In the genomic region with DNA sequence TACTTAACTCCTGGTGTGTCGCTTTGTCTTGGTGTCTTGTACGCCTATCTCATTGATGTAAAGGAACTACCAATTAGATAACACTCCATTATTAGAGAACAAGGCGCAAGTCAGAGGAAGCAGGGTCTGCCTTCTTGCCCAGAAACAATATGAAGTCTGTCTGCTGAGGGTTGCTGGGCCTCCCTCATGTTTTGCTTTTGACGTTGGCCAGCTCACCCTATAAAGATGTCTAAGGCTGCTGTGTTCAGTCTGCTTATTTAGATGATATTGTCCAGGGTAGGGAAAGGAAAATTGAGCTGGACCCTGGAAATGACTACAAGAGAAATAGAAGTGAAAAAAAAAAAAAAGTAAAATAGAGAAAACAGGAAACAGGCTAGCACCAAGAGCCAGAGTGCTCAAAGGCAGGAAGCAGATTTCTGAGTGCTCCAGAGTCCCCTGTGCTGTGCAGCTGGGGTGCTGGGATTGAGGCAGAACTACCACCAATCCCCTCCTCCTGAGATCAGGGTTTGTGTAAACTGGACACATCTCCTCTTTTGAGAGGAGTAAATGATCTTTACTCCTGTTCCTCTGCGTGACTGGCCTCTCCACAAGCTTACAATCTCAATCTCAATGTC, we compare ENCODE assay signal across 17 mouse cellular contexts.
DNase-seq lines count a peak whose midpoint lies in the region; ATAC-seq and TF ChIP-seq lines count a peak whose summit lies in the region.
"Had no signal": no experiment of that assay in that cellular context is flagged by ENCODE, and none has a peak within 500 bp of the region (broad histone marks: within the 10 kb centered on the region; RNA-seq: fewer than 3 reads in every experiment).

No protein-coding gene starts in this region.

- peak; percentile 58; the same call in 1 of the 2 replicates for ATAC-seq in heart, embryonic 16.5 days (replicated peaks; ENCODE audit: extremely low read depth, insufficient read depth, low FRiP score)
- ATAC-seq in lung, embryonic 16.5 days (ENCODE audit: low read depth): peak; percentile 54; the same call in 1 of the 2 replicates
- ATAC-seq in limb, embryonic 11.5 days (ENCODE audit: insufficient number of reproducible peaks, low FRiP score, low TSS enrichment, low read depth): no peak; the same call in 1 of the 2 replicates
- ATAC-seq: activated CD4-positive, CD25-positive, alpha-beta regulatory T cell, adult 4 months had no signal

- 51% methylated on average over 5 of the region's 5 CpGs for WGBS in heart, embryonic 16.5 days
- 39% methylated on average over 5 of the region's 5 CpGs for WGBS in heart, adult 2 months
- WGBS in lung, embryonic 16.5 days: 41% methylated on average over 5 of the region's 5 CpGs
- 53% methylated on average over 5 of the region's 5 CpGs for WGBS in limb, embryonic 11.5 days

- intact Hi-C loops in heart, adult 2 months (cut with DNase I): loop anchor here (5.0 kb wide), 1 partner anchor 45 kb away; no protein-coding TSS in a partner anchor

- no peaks in the 10 kb centered on the region for H3K36me3 ChIP-seq in heart, embryonic 16.5 days (ENCODE audit: control insufficient read depth, insufficient read depth)
- H3K36me3 ChIP-seq in heart, adult 2 months (ENCODE audit: control insufficient read depth, insufficient read depth, low read length): no peaks in the 10 kb centered on the region
- H3K36me3 ChIP-seq in lung, embryonic 16.5 days (ENCODE audit: control insufficient read depth, insufficient read depth, low read length): no peaks in the 10 kb centered on the region
- H3K36me3 ChIP-seq in limb, embryonic 11.5 days (ENCODE audit: control insufficient read depth, insufficient read depth, low read length): no peaks in the 10 kb centered on the region
- H3K36me3 ChIP-seq: embryonic facial prominence, embryonic 15.5 days; forebrain, embryonic 12.5 days had no signal

- no peak overlapping the region for H3K4me3 ChIP-seq in heart, embryonic 16.5 days (ENCODE audit: low read length)
- no peak overlapping the region for H3K4me3 ChIP-seq in heart, adult 2 months
- no peak overlapping the region for H3K4me3 ChIP-seq in lung, embryonic 16.5 days (ENCODE audit: low read length)
- H3K4me3 ChIP-seq in limb, embryonic 11.5 days (ENCODE audit: low read depth, low read length): no peak overlapping the region
- H3K4me3 ChIP-seq: embryonic facial prominence, embryonic 15.5 days; forebrain, embryonic 12.5 days; gastrocnemius, adult 2 months had no signal

- DNase-seq in heart, adult 2 months: no peak
- DNase-seq in lung, postnatal 36 days: no peak
- peak; percentile 37 for DNase-seq in limb, embryonic 11.5 days (ENCODE audit: low spot score)
- DNase-seq in thymus, postnatal 4 days: peak; percentile 16
- no peak for DNase-seq in c-Kit-positive CD71-positive TER-119-positive erythroid progenitor cells, embryonic 14.5 days (ENCODE audit: low spot score)
- DNase-seq: cerebellum, adult 11 months; gastrocnemius, adult 2 months; kidney, adult 11 months; liver; lung, postnatal 14 days; midbrain, embryonic 14.5 days had no signal

- no peaks in the 10 kb centered on the region for H3K79me2 ChIP-seq in heart, adult 2 months (replicated peaks; ENCODE audit: control insufficient read depth, insufficient read depth, low read length)

- no peak overlapping the region for H3K4me2 ChIP-seq in heart, embryonic 16.5 days (ENCODE audit: low read depth, low read length)
- H3K4me2 ChIP-seq in lung, embryonic 16.5 days (ENCODE audit: low read depth, low read length): no peak overlapping the region
- H3K4me2 ChIP-seq in limb, embryonic 11.5 days (ENCODE audit: low read depth, severe bottlenecking): no peak overlapping the region
- H3K4me2 ChIP-seq: embryonic facial prominence, embryonic 15.5 days; forebrain, embryonic 12.5 days had no signal

- H3K9ac ChIP-seq in heart, embryonic 16.5 days (ENCODE audit: low read length): no peak overlapping the region
- no peak overlapping the region for H3K9ac ChIP-seq in heart, adult 2 months (ENCODE audit: low read depth, low read length)
- H3K9ac ChIP-seq in lung, embryonic 16.5 days (ENCODE audit: low read length): no peak overlapping the region
- no peak overlapping the region for H3K9ac ChIP-seq in limb, embryonic 11.5 days (ENCODE audit: low read length)
- H3K9ac ChIP-seq: embryonic facial prominence, embryonic 15.5 days; forebrain, embryonic 12.5 days had no signal

- H3K9me3 ChIP-seq in heart, embryonic 16.5 days (replicated peaks; ENCODE audit: control insufficient read depth, low read length): peaks cover 5% of the 10 kb centered on the region; the same call in 1 of the 2 replicates
- H3K9me3 ChIP-seq in lung, embryonic 16.5 days (ENCODE audit: control insufficient read depth, low read length): no peaks in the 10 kb centered on the region
- no peaks in the 10 kb centered on the region for H3K9me3 ChIP-seq in limb, embryonic 11.5 days (ENCODE audit: control insufficient read depth, low read length)
- H3K9me3 ChIP-seq: embryonic facial prominence, embryonic 15.5 days; forebrain, embryonic 12.5 days had no signal

- H3K4me1 ChIP-seq in heart, embryonic 16.5 days (ENCODE audit: control insufficient read depth, insufficient read depth, low read length): 0 out of 2 replicates have a peak, but pooled peaks cover 3% of the 10 kb centered on the region
- peaks cover 3% of the 10 kb centered on the region for H3K4me1 ChIP-seq in heart, adult 2 months (ENCODE audit: control insufficient read depth, insufficient read depth, low read length)
- H3K4me1 ChIP-seq in lung, embryonic 16.5 days (replicated peaks; ENCODE audit: control insufficient read depth, insufficient read depth, low read length): no peaks in the 10 kb centered on the region
- 0 out of 2 replicates have a peak, but pooled peaks cover 2% of the 10 kb centered on the region for H3K4me1 ChIP-seq in limb, embryonic 11.5 days (ENCODE audit: control insufficient read depth, insufficient read depth, low read length)
- H3K4me1 ChIP-seq: forebrain, embryonic 12.5 days had no signal

- peak overlapping the region; percentile 75 for H3K27ac ChIP-seq in heart, embryonic 16.5 days (ENCODE audit: low read length)
- no peak overlapping the region for H3K27ac ChIP-seq in heart, adult 2 months
- peak overlapping the region; percentile 70 for H3K27ac ChIP-seq in lung, embryonic 16.5 days (ENCODE audit: low read length)
- H3K27ac ChIP-seq in limb, embryonic 11.5 days (replicated peaks; ENCODE audit: low read depth, low read length): peak overlapping the region; percentile 47; the same call in 1 of the 2 replicates
- H3K27ac ChIP-seq: embryonic facial prominence, embryonic 15.5 days; forebrain, embryonic 12.5 days; gastrocnemius, adult 2 months had no signal

- TF ChIP-seq POLR2A in heart, adult 2 months (IDR thresholded peaks at IDR 0.05; ENCODE audit: insufficient read depth, low read depth, low read length): no peak

- TF ChIP-seq EP300 in heart, adult 2 months (IDR thresholded peaks at IDR 0.05; ENCODE audit: insufficient read depth, low read depth, low read length): no peak

- TF ChIP-seq CTCF in heart, adult 2 months (IDR thresholded peaks at IDR 0.05): no peak

- no peaks in the 10 kb centered on the region for H3K27me3 ChIP-seq in heart, embryonic 16.5 days (ENCODE audit: control insufficient read depth, insufficient read depth, low read length)
- H3K27me3 ChIP-seq in heart, adult 2 months (ENCODE audit: control insufficient read depth, insufficient read depth, low read length): no peaks in the 10 kb centered on the region
- H3K27me3 ChIP-seq in lung, embryonic 16.5 days (ENCODE audit: control insufficient read depth, insufficient read depth, low read depth, low read length): no peaks in the 10 kb centered on the region
- H3K27me3 ChIP-seq in limb, embryonic 11.5 days (ENCODE audit: control insufficient read depth, insufficient read depth, low read length): no peaks in the 10 kb centered on the region
- H3K27me3 ChIP-seq: CH12.LX; embryonic facial prominence, embryonic 15.5 days; forebrain, embryonic 12.5 days had no signal

Comparison
In these comparisons a context has a peak if more than half of its experiments do, and no peak if none do; other contexts are left out.
1. DNase-seq: peak in limb, embryonic 11.5 days (single experiment) and thymus, postnatal 4 days (single experiment); none in heart, adult 2 months (0 of 2), lung, postnatal 36 days (single experiment) and c-Kit-positive CD71-positive TER-119-positive erythroid progenitor cells, embryonic 14.5 days (single experiment).